Mouse (Mus musculus): ENCODE data around the gene Bicra.

Bicra gene

DNA sequence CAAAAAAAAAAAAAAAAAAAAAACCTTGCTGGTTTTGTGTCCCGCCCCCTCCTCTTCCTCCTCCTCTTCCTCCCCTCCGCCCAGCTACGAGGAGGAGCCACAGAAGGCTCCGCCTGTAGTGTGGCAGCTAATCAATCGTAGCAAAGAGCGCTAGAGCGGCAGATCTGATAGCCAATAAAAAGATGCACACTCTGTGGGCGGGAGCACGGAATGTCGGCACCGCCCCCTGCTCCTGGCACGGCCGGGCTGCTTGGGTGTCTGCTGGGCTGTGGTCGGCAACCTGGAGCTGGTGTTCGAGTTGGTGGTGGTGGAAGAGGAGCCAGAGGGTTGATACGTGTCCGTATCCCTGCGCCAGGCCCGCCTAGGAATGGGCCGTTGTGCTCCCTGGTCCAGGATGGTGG is 443 bp upstream of the Bicra start:
- peak; percentile 98 for DNase-seq (ENCODE audit: low read depth, low spot score)

DNA sequence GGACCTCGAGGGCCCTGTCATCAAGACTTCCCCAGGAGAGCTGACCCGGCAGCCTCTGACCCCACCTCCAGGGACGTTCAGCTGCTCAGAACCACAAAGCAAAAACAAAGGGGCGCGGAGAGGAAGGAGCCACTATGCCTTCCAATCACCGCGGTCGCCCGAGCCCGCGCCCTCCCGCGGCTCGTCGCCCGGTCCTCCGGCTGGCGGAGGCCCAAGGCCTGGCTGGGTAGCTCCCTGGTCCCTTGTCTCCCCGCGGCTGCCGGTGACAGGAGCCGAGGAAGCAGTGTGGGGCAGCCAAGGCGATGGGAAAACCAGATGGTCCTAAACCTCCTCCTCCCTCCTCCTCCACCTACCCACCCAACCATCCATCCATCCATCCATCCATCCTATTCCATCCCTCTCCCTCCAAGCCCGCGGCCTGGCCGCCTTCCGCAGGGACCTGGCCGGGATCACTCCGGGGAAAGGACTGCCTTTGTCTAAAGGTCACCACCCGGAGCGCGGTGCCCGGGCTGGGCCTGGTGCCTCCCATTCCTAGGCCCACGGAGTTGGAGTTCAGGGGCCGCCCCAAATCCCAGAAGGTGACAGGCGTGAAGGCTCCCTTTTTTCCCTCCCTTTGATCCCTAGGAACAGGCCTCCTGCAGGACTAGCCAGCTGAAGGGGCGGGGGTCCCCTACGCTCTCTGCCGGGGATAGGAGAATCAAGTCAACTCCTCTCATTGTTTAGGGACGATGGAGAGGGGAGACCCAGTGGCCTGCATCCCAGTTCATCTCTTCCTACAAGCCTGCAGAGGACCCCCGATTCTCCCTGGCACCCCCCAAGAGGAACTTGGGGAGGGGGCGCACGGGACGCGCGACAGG is 1.0 kb downstream of the Bicra start:
- DNase-seq (ENCODE audit: low read depth, low spot score): peak; percentile 39

DNA sequence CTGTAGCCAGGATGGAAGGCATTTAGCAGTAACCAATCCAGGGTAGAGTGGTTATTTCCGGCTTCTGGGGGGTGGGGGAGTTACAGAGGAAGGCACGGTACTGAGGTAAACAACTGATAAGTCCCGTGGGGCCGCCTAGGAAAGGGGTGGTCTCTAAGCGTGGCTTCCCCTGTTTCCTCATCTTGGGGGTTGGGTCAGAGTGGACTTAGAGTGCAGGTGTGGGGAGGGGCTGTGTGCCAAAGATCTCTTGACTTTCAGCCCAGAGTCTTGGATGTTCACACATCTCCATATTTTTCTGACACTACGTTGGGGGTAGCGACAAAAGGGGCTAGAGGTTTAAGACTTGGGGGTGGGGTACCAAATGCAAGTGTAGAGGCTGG is 1.6 kb downstream of the Bicra start:
- no peak for DNase-seq (ENCODE audit: low read depth, low spot score)

DNA sequence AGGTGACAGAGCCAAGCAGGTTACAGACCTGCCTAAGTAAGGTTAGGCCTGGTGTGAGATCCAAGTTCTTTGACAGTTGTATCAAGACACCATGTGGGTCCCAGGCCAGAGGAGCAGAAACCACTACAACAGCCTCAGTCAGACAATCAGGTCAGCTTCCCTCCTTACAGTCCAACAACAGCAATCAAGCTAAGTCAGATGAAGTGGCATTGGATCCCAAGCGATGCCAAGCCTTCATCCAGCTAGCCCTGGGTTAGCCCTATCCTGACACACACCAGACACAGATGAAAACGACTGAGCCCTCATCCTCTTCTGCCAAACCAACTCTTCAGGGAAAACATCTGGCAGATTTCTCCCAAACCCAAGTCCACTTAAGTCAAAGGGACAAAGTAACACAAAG is 2.2 kb downstream of the Bicra start:
- no peak for DNase-seq (ENCODE audit: low read depth, low spot score)

DNA sequence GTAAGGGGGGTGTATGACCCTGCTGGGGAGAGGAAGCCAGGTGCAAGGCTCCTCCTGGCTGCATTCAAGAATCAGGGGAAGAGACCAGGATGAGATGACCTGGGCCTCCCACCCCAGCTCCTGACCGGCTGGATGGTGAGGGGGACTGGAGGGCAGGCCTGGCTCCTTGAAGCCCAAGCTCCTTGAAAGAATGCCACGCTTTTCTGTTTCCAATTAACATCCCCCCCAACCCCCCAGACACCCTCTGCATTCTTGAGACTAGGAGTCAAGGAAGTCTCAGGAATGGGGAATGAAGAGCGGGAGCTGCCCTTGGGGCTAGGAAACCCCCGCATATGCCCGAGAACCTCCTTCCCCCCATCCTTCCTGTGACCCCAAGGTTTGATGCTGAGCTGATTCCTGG is 3.2 kb downstream of the Bicra start:
- DNase-seq (ENCODE audit: low read depth, low spot score): no peak

DNA sequence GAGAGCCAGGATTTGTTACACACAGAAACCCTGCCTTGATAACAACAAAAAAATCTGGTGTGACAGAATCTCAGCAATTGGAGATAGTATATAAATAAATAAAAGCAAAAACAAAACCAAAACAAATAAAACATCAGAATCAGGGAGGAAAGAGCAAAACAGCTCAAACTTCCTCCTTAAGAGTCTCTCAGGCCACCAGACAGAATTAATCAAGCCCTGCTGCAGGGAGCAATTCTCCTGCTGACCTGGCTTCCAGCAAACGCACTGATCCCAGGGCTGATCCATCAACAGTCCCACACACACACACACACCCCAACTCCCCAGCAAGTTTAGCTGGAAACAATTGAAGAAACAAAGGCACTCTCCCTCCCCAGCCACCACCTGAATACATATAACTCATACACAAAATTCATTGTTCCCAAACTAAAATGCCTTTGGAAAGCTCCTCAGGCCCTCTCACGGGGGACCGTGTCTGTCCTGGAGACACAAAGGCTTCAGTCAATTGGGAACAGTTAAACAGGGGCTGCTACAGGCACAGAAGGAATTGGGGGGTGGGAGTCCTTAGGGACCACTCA is 3.8 kb downstream of the Bicra start:
- no peak for DNase-seq (ENCODE audit: low read depth, low spot score)

DNA sequence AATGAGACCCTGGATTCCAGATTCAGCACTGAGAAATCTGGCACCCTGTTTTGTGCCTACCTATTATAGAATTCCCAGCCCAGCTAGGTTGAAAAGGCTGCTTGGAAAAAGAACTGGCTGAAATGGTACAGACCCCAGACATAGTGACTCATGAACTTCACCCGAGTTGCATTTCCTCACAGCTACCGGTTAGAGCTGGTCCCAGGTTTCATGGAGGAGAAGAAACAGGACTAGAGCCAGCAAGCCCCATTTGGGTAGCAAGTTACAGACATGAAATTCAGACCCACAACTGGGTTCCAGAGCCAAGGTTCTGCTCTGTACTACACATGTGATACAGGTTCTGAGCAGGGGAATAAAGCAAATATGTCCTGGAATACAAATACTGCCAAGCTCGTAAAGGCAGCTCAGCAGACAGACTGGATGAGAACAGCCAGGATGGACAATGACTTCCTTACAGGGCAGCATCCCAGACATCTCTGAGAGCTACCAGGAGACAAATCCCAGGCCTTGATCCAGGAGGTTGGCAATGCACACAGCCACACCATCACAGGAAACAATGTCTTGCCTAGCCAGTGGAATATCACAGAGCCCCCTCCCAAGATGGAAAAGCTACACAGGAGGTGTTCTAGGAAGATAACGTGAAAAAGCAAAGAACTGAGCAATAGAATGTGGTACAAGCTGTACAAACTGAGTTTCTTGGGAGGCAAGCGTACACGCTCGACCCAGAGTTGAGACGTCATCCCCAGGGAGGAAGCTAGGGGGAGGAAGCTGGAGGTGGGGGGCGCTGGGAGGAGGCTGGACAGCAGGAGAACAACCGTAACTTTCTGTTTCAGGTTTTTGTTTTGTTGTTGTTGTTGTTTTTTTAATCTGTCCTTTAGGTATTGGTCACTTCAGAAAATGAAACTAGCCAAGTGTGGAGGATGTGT is 4.6 kb downstream of the Bicra start:
- no peak for DNase-seq (ENCODE audit: low read depth, low spot score)

DNA sequence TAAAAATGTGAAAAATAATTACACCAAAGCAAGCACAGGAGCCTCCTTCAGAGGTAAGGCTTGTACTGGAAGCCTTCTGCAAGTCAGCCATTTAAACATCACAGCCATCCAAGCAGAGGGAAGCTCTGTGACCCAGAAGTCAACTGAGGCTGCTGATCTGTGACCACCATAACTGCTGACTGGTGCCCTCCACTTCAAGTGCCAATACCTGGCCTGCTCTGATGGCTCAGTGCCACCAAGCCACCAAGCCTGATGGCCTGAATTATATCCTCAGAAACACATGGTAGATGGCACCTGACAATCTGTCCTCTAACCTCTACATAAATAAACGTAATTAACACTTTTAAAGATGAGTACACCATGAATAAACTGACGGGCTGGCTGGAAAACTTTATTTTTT is 6.5 kb downstream of the Bicra start:
- DNase-seq (ENCODE audit: low read depth, low spot score): no peak

DNA sequence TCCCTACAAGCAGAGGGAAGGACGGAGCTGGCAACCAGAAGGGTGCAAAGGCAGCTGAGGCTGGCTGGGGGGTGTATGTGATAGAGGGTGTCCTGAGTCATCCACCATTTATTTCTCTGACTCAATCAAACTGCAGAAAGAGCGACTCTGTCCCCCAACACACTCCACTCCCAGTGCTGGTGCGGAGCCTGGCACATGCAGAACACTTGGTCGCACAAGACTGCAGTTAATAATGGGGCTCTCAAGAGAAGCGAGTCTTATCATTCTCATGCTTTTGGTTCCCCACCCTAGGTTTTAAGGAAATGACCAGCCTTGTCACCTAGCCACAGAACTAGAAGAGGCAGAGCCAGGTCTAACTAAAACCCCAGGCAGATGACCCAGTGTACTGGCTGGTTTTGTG is 8.4 kb downstream of the Bicra start:
- no peak for DNase-seq (ENCODE audit: low read depth, low spot score)

DNA sequence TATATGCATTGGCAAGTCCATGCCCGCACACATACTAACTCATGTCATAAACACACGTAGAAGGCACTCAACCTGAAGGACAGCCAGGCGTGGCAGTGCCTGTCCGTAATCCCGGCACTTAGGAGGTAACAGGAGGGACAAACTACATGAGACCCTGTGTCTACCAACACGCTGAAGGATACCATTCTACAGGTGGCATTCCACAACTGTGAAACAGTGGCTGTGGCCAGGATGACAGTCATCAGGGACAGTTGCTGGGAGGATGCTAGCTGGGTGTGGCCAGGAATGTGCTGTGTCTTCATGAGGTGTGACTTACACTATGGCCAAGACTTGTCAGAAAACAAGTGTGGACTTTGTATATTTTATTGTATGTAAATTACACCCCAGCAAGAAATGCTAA is 10.7 kb downstream of the Bicra start:
- DNase-seq (ENCODE audit: low read depth, low spot score): no peak

DNA sequence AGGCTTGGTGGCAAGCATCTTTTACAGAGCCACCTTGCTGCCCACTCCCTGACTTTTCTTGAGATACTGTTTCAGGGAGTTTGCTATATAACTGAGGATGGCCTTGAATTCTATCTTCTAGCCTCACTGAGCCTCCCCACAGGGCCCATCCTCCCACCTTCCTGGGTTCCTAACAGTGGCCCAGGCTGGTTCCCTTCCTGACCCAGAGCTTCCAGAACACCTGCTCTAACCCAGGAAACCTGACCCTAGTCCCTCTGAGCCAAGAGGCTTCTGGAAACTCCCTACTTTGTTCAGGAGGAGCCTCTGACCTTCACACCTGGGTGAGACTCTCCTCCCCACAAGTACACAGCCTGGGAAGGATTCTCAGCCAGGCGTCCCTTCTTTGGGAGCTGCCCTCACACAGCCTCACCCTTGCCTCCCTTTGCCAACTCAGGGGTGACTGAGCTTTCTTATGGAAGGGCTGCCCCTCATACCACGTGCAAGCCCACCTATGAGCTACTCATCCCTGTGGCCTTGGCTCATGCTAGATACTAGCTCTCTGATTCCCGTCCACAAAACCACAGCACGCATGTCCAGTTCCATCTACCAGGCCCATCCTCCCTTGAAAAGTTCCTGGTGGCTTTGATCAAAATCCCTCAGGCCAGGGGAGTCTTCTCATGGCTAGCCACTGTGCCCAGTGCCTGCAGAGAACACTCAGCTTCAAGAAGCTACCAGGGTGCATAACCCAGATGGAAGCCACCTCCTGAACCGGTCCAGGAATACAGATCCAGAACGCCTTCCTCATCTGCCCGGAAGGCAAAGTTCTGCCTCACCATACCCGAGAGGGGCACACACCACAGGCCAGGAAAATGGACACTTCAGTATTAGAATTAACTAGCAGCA is 13.9 kb downstream of the Bicra start:
- DNase-seq (ENCODE audit: low read depth, low spot score): no peak

DNA sequence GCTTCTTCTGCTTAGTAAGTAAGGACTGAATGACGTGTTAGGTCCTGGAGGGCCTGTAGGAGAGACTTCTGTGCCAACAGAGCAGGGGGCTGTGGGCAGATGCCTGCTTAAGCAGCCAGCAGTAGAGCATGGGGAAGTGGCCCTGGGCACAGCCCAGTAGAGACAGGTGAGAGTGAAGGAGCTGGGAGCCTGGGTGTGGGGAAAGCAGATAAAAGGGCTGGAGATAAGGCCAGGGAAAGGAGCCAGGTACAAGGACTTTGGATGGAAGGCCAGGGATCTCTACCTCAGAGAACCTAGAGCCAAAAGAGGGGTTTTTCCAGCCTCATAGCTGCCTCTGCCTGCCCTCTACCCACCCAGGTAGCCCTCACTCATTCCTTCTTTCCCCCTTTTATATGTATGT is 14.7 kb downstream of the Bicra start:
- no peak for DNase-seq (ENCODE audit: low read depth, low spot score)

DNA sequence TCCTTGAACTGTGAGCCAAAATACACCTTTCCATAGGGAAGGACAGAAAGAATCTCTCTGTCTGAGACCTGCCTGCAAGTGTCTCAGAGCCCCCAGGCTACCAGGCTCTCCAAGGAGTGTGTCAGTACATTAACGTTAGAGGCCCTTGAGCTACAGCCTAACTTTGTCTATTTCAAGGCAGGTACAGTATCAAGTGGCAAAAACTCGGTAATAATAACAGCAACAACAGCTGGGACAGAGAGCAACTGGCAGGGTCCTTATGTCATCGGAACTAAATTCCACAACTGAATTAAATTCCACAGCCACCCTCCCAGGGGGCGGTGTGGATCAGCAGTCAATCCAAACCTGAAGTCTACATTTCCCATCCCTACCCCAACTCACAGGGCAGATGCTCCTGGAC is 16.6 kb downstream of the Bicra start:
- DNase-seq (ENCODE audit: low read depth, low spot score): no peak

DNA sequence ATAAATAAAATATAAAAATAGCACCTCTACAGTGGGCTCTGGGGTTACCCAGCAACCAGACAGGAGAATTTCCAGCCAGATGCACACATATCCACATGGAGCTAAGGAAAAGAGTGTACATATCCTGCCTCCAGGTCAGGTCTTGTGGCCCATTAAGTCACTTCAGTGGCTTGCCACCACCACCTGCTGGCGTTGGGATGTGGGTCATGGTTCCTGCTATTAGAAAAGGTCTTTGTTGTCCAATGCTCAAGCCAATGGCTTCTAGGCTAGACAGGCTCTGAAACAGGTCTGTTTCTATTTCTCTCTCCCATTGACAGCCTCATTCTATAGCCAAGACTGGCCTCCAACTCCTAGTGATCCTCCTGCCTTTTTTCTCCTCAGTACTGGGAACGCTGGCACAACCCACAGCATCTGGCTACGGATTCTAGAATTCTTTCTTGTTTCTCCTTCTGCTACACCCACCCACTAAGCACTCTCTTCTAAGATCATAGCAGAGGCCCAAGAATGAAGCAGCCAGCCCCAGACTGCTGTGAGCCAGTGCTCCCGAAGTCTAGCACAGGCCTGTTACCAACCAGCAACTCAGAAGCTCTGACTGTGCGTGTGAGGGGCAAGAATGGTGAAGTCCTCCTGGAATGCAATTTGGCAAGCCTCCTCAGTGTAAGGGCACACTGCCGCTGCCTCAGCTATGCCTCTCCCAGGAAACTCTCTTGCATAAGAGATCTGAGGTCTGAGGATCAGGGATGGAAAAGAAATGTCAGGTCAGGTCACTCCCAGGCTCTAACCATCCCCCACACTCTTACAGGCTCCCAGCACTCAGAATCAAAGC is 19.4 kb downstream of the Bicra start:
- peak; percentile 75 for DNase-seq (ENCODE audit: low read depth, low spot score)

DNA sequence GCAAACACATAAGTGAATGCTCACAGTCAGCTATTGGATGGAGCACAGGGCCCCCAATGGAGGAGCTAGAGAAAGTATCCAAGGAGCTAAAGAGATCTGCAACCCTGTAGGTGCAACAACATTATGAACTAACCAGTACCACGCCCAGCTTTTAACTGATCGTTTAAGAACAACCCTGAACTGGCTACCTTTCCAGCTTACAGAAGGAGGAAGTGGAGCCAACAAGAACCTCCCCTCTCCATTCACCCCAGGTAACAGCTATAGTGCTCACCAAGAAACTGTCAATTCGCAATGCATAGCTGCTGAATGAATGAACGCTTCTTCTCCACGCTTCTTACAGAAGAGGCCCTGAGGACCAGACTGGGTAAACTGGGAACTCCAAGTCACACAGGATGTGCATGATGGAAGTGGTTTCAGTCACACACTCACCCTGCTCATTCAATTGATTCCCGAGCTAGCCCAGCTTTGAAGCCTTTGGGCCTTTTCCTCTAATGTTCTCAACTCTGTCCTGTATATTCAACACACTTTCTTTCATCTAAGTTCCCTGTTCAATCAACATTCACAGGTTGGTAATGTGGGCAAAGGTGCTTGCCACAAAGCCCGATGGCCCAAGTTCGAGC is 23.0 kb downstream of the Bicra start:
- no peak for DNase-seq (ENCODE audit: low read depth, low spot score)

DNA sequence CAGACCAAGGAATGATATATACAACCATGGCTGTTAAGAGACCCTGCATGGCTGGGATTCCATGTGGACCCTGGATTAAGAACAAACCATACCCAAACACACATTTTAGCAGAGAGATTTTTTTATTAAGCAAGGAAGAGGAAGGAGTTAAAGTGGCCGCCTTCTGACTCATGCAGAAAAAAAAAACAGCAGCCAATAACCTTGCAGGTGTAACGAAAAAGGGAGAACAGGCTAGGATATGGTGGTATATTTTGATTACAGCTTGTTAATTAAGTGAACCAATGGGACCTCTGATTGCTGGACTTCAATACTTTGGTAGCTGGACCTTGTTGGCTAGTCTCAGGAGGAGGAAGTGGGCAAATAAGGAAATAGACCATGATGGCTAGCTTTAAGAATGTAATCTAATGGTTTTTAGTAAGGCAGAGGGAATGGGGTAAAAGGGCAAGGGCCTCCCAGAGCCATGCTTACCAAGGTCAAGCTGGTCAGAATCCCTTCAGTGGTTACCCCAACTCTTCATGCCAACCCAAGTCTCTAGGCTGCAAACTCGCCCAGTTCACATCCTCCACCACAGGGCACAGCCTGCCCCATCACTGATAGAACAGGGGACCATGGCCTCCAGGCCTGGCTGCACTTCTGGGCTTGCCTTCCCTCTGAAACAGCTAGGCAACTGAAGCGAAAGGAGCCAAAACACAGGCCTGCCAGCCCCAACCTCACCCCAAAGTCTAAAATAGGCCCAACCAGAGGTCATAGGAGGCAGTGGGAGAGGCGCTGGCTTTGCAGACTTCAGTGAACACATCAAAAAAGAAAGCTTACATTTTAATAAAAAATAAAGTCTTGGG is 28.2 kb downstream of the Bicra start:
- DNase-seq (ENCODE audit: low read depth, low spot score): no peak

DNA sequence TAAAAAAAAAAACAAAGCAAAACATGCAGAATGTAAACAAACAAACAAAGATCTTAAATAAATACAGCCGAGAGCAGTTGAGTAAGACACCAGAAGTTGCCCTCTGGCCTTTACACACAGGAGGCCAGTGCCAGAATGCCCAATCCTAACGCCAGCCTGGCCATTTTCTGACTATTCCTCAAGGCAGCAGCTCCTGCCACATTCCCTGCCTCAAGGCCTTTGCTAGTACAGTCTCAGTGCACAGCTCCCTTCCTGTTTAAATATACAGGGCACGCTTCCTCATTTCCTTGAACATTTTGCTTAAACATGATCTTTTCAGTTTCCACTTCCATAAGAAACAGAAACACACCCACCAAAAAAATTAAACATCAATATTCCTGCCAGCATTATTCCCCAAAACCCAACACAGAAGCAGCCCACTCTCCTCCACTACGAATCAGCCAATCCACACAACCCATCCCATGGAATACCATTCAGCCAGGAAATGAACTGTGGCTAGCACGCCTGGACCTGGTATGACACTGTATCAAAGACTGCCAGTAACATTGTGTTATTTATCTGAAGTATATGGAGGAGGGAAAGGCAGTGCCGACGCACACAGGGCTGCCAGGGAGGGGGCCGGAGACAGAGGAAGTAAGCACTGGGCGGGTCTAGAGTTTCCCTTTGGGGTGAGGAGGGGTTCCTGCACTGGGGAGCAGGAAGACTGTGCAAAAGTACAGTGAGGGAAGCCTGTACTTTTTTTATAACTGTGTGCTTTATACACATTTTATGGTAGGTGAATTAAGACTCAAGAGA is 29.5 kb downstream of the Bicra start:
- DNase-seq (ENCODE audit: low read depth, low spot score): no peak

DNA sequence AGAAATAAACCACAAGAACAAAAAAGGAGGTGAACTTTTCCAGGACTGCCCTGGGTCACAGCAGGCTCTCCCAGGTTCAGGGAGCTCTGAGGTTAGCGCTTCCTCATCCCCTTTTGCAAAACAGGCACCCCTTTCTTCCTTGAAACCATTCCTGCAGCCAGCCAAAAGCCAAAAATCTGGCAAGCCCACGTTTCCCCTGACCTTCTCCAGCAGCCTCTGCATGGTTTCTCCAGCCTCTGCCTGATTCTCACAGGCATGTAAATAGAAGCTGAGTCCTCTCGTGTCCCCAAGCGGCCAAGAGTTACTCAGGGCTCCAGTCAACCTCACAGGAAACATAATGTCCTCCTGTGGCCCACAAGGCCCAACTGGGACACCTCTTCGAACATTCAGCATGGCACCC is 32.3 kb downstream of the Bicra start:
- DNase-seq (ENCODE audit: low read depth, low spot score): no peak

Measured in telencephalon, adult 2 months (tissue).